Mouse (Mus musculus): ENCODE data around the gene Olfr1044.

DNA sequence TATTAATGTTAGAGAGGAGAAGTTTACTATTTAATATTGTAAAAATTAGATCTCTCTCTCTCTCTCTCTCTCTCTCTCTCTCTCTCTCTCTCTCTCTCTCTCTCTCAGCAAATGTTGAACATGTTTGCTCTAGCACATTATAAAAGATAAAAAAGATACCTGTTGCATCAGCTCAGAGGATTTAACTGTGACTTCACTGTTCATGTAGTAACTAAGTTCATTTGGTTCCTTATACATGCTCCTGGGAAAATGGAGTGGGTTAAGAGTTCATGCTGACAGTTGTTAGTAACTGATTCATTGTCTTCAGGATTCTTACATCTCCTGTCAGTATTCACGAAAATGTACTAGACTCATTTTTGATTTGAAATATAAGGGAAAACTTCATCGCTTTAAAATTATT, 10.2 kb downstream of the Olfr1044 start, which contains the start of gene Olfr1043:
- TF ChIP-seq GATA1 (IDR thresholded peaks at IDR 0.05; ENCODE audit: low read length) (no peak), TAL1 (IDR thresholded peaks at IDR 0.05; ENCODE audit: low read length) (no peak)
